ENCODE assay signal across 26 mouse cellular contexts in the genomic region with DNA sequence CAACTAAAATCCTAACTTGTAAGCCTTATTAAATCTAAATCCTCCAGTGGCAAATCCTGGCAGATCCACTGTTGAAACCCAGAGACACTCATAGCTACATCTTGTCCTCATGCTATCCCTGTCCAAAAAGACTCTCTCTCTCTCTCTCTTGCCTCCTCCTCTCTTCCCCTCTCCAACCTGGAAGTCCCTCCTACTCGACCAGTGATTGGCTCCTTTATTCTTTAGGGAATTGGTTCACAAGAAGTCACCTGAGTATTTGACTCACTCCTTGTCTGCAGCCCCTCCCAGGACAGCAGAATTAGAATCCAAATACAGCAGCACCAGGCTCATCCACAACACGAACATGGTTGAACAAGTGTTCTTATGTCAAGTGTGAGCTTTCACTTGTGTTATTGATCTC.
"Had no signal": no experiment of that assay in that cellular context is flagged by ENCODE, and none has a peak within 500 bp of the region (broad histone marks: within the 10 kb centered on the region; RNA-seq: fewer than 3 reads in every experiment).

No protein-coding gene starts in this region.

- DNase-seq: gastrocnemius, postnatal 14 days; gastrocnemius, postnatal 36 days; heart, adult 18-20 months; heart, postnatal 14 days; heart, postnatal 36 days; kidney, adult 11 months; kidney, adult 2 months; kidney, adult 9 months; kidney, postnatal 14 days; kidney, postnatal 36 days; layer of hippocampus, adult 9-11 months; layer of hippocampus, postnatal 36 days; left cerebral cortex, postnatal 4 days had no signal

- H3K9me3 ChIP-seq: heart, embryonic 13.5 days; heart, embryonic 15.5 days; hindbrain, embryonic 13.5 days; hindbrain, embryonic 15.5 days; kidney, embryonic 15.5 days; limb, embryonic 13.5 days; limb, embryonic 15.5 days; liver, embryonic 12.5 days had no signal

- H3K4me1 ChIP-seq: heart, embryonic 15.5 days; hindbrain, embryonic 15.5 days; kidney, embryonic 15.5 days; liver, embryonic 12.5 days had no signal

- H3K9ac ChIP-seq: heart, embryonic 13.5 days; heart, embryonic 15.5 days; hindbrain, embryonic 13.5 days; hindbrain, embryonic 15.5 days; kidney, embryonic 15.5 days; limb, embryonic 13.5 days; limb, embryonic 15.5 days; liver, embryonic 12.5 days; liver, embryonic 14.5 days had no signal

- H3K27ac ChIP-seq: heart, embryonic 13.5 days; heart, embryonic 15.5 days; hindbrain, embryonic 13.5 days; hindbrain, embryonic 15.5 days; hindbrain, postnatal 0 days; kidney, embryonic 15.5 days; kidney, postnatal 0 days; limb, embryonic 13.5 days; limb, embryonic 15.5 days; liver, embryonic 12.5 days; liver, embryonic 14.5 days had no signal

- ATAC-seq: hindbrain, postnatal 0 days; intestine, embryonic 16.5 days; liver, embryonic 12.5 days had no signal

- H3K4me2 ChIP-seq: heart, embryonic 11.5 days; heart, embryonic 13.5 days; heart, embryonic 15.5 days; hindbrain, embryonic 13.5 days; hindbrain, embryonic 15.5 days; kidney, embryonic 15.5 days; limb, embryonic 13.5 days; limb, embryonic 15.5 days; liver, embryonic 12.5 days had no signal

- H3K4me3 ChIP-seq: heart, embryonic 13.5 days; heart, embryonic 15.5 days; hindbrain, embryonic 13.5 days; hindbrain, embryonic 15.5 days; kidney, embryonic 15.5 days; limb, embryonic 13.5 days; limb, embryonic 15.5 days; liver, embryonic 12.5 days had no signal

- H3K27me3 ChIP-seq: heart, embryonic 13.5 days; heart, embryonic 15.5 days; hindbrain, embryonic 13.5 days; hindbrain, embryonic 15.5 days; kidney, embryonic 15.5 days; limb, embryonic 15.5 days; liver, embryonic 12.5 days had no signal

- H3K36me3 ChIP-seq: heart, embryonic 13.5 days; heart, embryonic 15.5 days; hindbrain, embryonic 13.5 days; hindbrain, embryonic 15.5 days; kidney, embryonic 15.5 days; limb, embryonic 13.5 days; limb, embryonic 15.5 days; liver, embryonic 12.5 days had no signal
